10 mouse cellular contexts compared by ENCODE assay signal in the genomic region with DNA sequence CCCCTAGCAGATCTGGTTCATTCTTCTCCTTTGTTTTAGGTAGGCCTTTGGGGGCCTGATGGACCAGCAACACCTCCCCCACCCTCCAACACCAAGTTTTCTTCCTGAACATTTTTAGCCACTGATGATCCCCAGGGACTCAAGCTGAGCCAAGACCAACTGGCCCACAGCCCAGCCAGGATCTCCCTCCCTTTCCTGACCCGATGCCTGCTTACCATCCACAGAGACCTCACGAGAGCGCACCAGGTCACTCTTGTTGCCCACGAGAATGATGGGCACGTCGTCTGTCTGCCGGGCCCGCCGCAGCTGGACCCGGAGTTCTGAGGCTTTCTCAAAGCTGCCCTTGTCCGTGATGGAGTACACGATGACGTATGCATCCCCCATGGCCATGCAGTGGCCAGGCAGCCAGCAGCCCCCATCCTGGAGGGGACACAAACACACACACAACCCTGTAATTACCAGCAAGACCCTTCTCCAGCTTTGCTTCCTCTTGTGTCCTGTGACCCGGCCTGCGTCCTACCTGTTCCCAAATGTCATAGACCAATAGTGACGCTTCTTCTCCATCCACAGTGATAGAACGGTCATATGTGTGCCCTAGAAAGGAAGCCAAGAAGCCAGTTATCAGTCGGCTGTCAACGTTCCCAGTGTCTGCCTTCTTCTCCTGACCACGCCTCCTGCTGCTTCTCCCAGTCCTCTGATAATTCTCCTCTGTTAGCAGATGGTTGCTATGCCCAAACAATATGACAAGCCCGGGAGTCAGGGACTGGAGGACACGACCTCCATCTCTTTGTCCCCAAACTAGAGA. TPM values are rescaled to one million over a fixed set of nuclear protein-coding genes. Genes with fewer than 3 reads are reported as not detected.
DNase-seq lines count a peak whose midpoint lies in the region; ATAC-seq lines count a peak whose summit lies in the region.
"Had no signal": no experiment of that assay in that cellular context is flagged by ENCODE, and none has a peak within 500 bp of the region (broad histone marks: within the 10 kb centered on the region; RNA-seq: fewer than 3 reads in every experiment).

No protein-coding gene starts in this region.

- H3K36me3 ChIP-seq in kidney, embryonic 14.5 days (ENCODE audit: control insufficient read depth, insufficient read depth, low read length) = no peaks in the 10 kb centered on the region
- H3K36me3 ChIP-seq in hindbrain, embryonic 11.5 days (ENCODE audit: control insufficient read depth, insufficient read depth, low read length) = no peaks in the 10 kb centered on the region
- no peaks in the 10 kb centered on the region; the same call in 1 of the 2 replicates for H3K36me3 ChIP-seq in hindbrain, embryonic 13.5 days
- H3K36me3 ChIP-seq: neural tube, embryonic 12.5 days had no signal

- H3K27ac ChIP-seq in kidney, embryonic 14.5 days (ENCODE audit: low read depth, low read length) = no peak overlapping the region
- H3K27ac ChIP-seq in hindbrain, embryonic 11.5 days (ENCODE audit: low read depth, low read length) = no peak overlapping the region
- no peak overlapping the region for H3K27ac ChIP-seq in hindbrain, embryonic 13.5 days
- H3K27ac ChIP-seq: neural tube, embryonic 12.5 days had no signal

- peak overlapping the region; percentile 2; the same call in 1 of the 2 replicates for H3K4me2 ChIP-seq in kidney, embryonic 14.5 days (replicated peaks; ENCODE audit: low read depth, low read length)
- H3K4me2 ChIP-seq in hindbrain, embryonic 11.5 days (replicated peaks; ENCODE audit: low read depth, low read length) = no peak overlapping the region
- no peak overlapping the region for H3K4me2 ChIP-seq in hindbrain, embryonic 13.5 days

- H3K9me3 ChIP-seq in kidney, embryonic 14.5 days (ENCODE audit: control insufficient read depth, low read length) = no peaks in the 10 kb centered on the region
- H3K9me3 ChIP-seq in hindbrain, embryonic 11.5 days (ENCODE audit: control insufficient read depth, low read length) = no peaks in the 10 kb centered on the region
- H3K9me3 ChIP-seq in hindbrain, embryonic 13.5 days = no peaks in the 10 kb centered on the region
- H3K9me3 ChIP-seq: neural tube, embryonic 12.5 days had no signal

- 76% methylated on average over 22 of the region's 22 CpGs for WGBS in kidney, embryonic 14.5 days
- WGBS in hindbrain, embryonic 11.5 days = 80% methylated on average over 22 of the region's 22 CpGs
- 80% methylated on average over 22 of the region's 22 CpGs for WGBS in hindbrain, embryonic 13.5 days

- peak; percentile 50 for DNase-seq in testis, postnatal 10 days (ENCODE audit: low spot score)
- DNase-seq in testis, postnatal 14 days (ENCODE audit: low spot score) = no peak
- peak; percentile 16 to 38 for DNase-seq in gastrocnemius, postnatal 4 days (ENCODE audit: low spot score in 2 of 2)
- DNase-seq in skeletal muscle tissue, adult 2 months (ENCODE audit: low read depth, low spot score) = peak; percentile 51
- no peak for DNase-seq in hindbrain, embryonic 11.5 days (ENCODE audit: low spot score)
- DNase-seq in ovary, postnatal 14 days (ENCODE audit: low spot score) = no peak

- ATAC-seq in kidney, embryonic 14.5 days (ENCODE audit: low FRiP score, low TSS enrichment) = no peak
- ATAC-seq in hindbrain, embryonic 11.5 days (ENCODE audit: low FRiP score) = no peak
- ATAC-seq in hindbrain, embryonic 13.5 days (ENCODE audit: low FRiP score) = no peak

- no peak overlapping the region for H3K9ac ChIP-seq in kidney, embryonic 14.5 days (ENCODE audit: low read depth, low read length)
- no peak overlapping the region for H3K9ac ChIP-seq in hindbrain, embryonic 11.5 days (ENCODE audit: low read depth, low read length)
- no peak overlapping the region for H3K9ac ChIP-seq in hindbrain, embryonic 13.5 days

- peaks cover 19% of the 10 kb centered on the region for H3K4me1 ChIP-seq in kidney, embryonic 14.5 days (ENCODE audit: control insufficient read depth, insufficient read depth, low read length)
- no peaks in the 10 kb centered on the region; the same call in 1 of the 2 replicates for H3K4me1 ChIP-seq in hindbrain, embryonic 11.5 days (replicated peaks; ENCODE audit: control insufficient read depth, insufficient read depth, low read length)
- peaks cover 18% of the 10 kb centered on the region for H3K4me1 ChIP-seq in hindbrain, embryonic 13.5 days (replicated peaks)

- no peak overlapping the region for H3K4me3 ChIP-seq in kidney, embryonic 14.5 days (ENCODE audit: low read length)
- H3K4me3 ChIP-seq in hindbrain, embryonic 11.5 days (ENCODE audit: low read depth, low read length) = no peak overlapping the region
- H3K4me3 ChIP-seq in hindbrain, embryonic 13.5 days = no peak overlapping the region

- H3K27me3 ChIP-seq in kidney, embryonic 14.5 days (ENCODE audit: control insufficient read depth, insufficient read depth, low read length) = peaks cover 5% of the 10 kb centered on the region
- peaks cover 17% of the 10 kb centered on the region for H3K27me3 ChIP-seq in hindbrain, embryonic 11.5 days (ENCODE audit: control insufficient read depth, insufficient read depth, low read length)
- H3K27me3 ChIP-seq in hindbrain, embryonic 13.5 days = peaks cover 38% of the 10 kb centered on the region

RNA-seq across cellular contexts. Expression of a gene that starts 1.6 kb away (rescaled TPM):
- 10 to 100 TPM; 93.9 to 98.3 TPM for total RNA-seq in gastrocnemius, postnatal 4 days (2021)
- polyA plus RNA-seq in kidney, embryonic 14.5 days (2014; fragmentation: Nextera tagmentation; extraction: Ambion mirVana) = 13.9 and 14.5 TPM in 2 replicates
- 1.7 and 2.1 TPM in 2 replicates for polyA plus RNA-seq in hindbrain, embryonic 11.5 days (2014; fragmentation: Nextera tagmentation; extraction: Ambion mirVana)
- polyA plus RNA-seq in hindbrain, embryonic 13.5 days (2015; fragmentation: Nextera tagmentation; extraction: Ambion mirVana) = 3.1 and 4.0 TPM in 2 replicates

RNA-seq across cellular contexts. Expression of a gene that starts 5.3 kb away (rescaled TPM):
- 1 to 10 TPM; 1.9 to 2.4 TPM for total RNA-seq in gastrocnemius, postnatal 4 days (2021)
- 166 and 200 TPM in 2 replicates for polyA plus RNA-seq in kidney, embryonic 14.5 days (2014; fragmentation: Nextera tagmentation; extraction: Ambion mirVana)
- polyA plus RNA-seq in hindbrain, embryonic 11.5 days (2014; fragmentation: Nextera tagmentation; extraction: Ambion mirVana) = not detected in 2 replicates
- not detected in 2 replicates for polyA plus RNA-seq in hindbrain, embryonic 13.5 days (2015; fragmentation: Nextera tagmentation; extraction: Ambion mirVana)
- total RNA-seq: gastrocnemius, postnatal 36 days had no signal
- polyA plus RNA-seq: neural tube, embryonic 12.5 days had no signal

RNA-seq across cellular contexts. Expression of a gene that starts 12.3 kb away (rescaled TPM):
- 10 to 100 TPM; 51.6 to 58.9 TPM for total RNA-seq in gastrocnemius, postnatal 4 days (2021)
- 94.4 and 111 TPM in 2 replicates for polyA plus RNA-seq in kidney, embryonic 14.5 days (2014; fragmentation: Nextera tagmentation; extraction: Ambion mirVana)
- polyA plus RNA-seq in hindbrain, embryonic 11.5 days (2014; fragmentation: Nextera tagmentation; extraction: Ambion mirVana) = 99.6 and 103 TPM in 2 replicates
- 131 and 134 TPM in 2 replicates for polyA plus RNA-seq in hindbrain, embryonic 13.5 days (2015; fragmentation: Nextera tagmentation; extraction: Ambion mirVana)

RNA-seq across cellular contexts. Expression of a gene that starts 38.3 kb away (rescaled TPM):
- total RNA-seq in gastrocnemius, postnatal 4 days (2021) = 1 to 10 TPM; 5.9 to 6.9 TPM
- 15.1 and 18.7 TPM in 2 replicates for polyA plus RNA-seq in kidney, embryonic 14.5 days (2014; fragmentation: Nextera tagmentation; extraction: Ambion mirVana)
- 14.4 and 17.1 TPM in 2 replicates for polyA plus RNA-seq in hindbrain, embryonic 11.5 days (2014; fragmentation: Nextera tagmentation; extraction: Ambion mirVana)
- polyA plus RNA-seq in hindbrain, embryonic 13.5 days (2015; fragmentation: Nextera tagmentation; extraction: Ambion mirVana) = 16.7 and 17.6 TPM in 2 replicates

Comparison
In these comparisons a context has a peak if more than half of its experiments do, and no peak if none do; other contexts are left out.
1. DNase-seq: peak in testis, postnatal 10 days (single experiment), gastrocnemius, postnatal 4 days (2 of 2) and skeletal muscle tissue, adult 2 months (single experiment); none in testis, postnatal 14 days (single experiment), hindbrain, embryonic 11.5 days (single experiment) and ovary, postnatal 14 days (single experiment).
2. RNA of a gene that starts 5.3 kb away (polyA plus RNA-seq): 166 to 200 TPM in kidney, embryonic 14.5 days; not detected in hindbrain, embryonic 13.5 days and not detected in hindbrain, embryonic 11.5 days; every median in the first group is over 100 times any median in the second.